Mouse (Mus musculus): ENCODE data around the gene Eepd1.

The Eepd1 gene

DNA sequence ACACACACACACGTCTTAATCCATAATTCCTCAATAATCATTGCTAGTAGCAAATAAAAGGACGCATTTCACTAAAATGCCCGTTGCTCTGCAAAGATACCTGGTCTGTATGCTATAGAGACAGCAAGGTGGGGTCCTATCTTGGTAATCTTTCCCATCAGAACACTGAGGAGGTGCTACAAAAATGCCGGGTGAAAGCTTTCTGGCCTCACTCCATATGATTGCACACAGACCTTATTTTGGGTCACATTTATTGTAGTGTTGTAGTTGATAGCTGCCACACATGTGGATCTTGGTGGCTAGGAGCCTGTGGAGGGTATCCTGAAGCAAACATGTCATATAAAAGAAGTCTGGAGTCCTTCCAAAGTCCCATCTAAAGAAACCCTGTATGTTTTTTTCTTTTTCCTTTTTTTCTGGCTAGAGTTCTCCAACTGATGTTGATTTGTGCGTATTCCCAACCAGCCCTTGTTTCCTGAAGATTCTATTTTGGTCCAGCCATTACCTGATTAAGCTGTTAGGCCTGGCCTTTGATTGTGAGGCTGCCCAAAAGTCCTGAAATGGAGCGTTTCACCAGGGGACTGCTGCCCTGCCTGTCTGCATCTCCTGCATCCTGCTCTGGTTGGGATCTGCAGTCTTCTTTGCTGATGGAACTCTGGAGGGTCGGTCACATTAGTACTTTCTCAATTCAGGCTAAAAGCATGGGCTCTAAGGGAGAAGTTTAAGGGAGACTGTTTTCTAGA lies 8.0 kb downstream of the Eepd1 start:
- DNase-seq (ENCODE audit: extremely low spot score) = no peak

DNA sequence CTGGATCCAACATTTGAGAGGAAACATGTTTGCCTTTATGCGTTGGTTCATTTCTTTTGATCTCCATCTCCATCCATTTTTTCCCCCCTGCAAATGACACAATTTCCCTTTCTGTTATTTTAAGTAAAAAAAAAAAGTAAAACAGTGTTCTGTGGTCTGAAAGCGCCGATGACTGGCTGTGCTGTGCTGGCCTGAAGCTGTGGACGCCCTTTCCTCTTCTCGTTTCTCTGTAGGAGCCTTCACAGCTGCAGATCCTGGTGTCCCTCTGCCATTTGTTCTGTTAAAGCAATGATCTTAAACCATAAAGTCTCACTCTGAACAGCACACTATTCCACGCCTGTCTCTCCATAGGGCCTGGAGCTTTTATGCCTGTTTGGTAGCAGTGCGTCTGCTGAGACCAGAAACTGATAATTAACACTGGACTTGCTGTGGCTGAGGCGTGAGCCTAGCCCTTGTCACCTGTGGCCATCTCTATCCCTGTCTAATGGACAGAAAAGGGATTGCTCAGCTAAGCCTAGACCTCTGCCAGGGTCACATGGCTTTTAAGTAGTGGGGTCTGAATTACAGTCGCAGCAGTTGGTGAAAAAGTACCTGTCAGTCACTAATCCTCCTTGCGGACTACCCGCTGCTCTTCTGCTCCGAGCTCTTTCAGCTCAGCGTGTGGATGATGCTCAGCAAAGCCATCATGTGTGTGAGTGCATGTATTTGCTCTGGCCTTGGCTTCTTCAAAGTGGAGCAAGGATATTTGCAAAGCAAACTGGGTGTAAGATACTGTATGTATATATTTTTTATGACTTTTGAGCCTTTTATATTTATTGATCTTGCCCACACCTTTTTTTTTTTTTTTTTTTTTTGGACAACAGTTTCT lies 9.2 kb downstream of the Eepd1 start:
- DNase-seq (ENCODE audit: extremely low spot score) = no peak

DNA sequence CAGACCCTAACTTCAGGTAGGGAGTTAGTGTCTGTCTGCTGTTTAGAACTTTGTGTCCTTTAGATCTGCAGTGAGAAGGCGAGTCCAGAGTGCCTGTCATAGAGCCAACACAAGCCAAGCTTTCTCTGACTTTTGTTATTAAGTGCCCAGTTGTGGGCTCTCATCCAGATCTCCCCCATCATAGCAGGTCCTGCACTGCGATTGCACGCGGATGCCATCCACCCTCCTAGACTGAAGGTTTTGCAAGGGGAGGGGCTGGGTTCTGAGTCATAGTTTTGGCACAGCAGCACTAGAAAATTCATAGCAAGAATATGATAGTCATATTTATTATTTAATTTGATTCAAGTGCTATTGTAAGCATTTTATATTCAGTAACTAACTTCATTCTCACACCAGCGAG lies 12.6 kb downstream of the Eepd1 start:
- no peak for DNase-seq (ENCODE audit: extremely low spot score)

DNA sequence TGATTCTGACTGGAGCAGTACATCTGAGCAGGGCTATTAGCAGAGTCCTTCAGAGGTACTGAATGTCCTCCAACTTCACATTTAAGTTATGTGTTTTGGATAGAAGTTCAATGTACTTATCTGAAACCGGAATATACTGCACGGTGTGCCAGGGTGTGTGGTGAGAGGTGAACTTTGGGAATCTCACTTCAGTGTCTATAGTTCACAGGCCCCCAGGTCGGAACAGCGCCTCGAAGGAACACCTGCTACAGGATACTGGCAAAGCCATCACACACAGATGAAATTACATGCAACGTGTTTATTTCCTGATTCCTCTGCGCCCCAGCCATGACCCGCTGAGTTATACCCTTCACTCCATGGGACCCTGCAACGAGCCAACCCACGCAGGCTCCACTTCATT lies 14.3 kb downstream of the Eepd1 start:
- no peak for DNase-seq (ENCODE audit: extremely low spot score)

DNA sequence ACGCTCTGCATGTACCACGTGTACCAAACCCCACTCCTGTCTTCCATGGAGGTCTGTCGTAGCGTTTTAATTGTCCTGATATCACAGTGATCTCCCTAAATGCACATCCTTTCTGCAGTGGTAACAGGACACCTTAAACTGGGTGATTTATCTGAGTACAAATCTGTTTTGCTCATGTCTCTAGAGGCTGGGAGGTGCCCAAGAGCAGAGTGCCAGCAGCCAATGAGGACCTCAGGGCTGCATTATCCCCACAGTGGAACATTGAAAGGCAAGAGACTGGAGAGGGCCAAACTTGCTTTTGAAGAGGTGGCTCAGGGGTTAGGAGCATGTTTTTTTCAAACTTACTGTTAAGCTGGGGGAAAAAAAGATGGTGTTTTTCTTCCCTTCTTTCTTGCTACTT lies 14.8 kb downstream of the Eepd1 start:
- no peak for DNase-seq (ENCODE audit: extremely low spot score)

DNA sequence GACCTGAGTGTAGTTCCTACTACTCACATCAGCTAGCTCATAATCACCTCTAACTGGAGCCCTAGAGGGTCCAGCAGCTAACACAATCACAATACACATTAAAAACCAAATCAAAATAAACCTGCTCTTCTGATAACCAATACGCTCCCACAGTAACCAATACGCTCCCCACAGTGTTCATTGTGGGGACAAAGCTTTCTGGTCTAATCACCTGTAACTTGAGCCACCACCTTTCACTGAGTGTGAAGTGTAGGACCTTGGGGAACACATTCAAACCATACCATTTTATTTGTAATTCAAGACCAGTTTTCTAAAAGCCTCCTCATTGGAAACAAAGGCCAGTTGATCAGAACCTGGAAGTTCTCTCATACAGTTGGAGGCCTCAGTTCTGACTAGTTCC lies 15.4 kb downstream of the Eepd1 start:
- DNase-seq (ENCODE audit: extremely low spot score) = no peak

DNA sequence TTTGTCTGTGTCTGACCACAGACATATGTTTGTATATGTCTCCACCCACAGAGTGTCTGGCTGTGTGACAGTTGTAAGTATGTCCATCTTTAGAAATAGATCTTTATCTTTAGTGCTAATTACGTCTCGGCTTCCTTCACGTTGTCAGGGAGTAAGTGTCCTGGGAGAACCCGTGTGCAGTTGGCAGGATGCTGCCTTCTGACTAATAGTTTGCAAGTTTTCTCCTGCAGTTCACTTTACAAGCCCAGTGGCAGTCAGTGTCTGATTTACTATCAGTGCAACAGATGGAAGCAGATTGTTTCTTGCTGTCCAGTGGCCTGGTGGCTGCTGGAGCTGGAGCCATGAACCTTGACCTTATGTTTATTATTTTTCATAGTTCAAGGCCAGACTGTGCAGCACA lies 17.4 kb downstream of the Eepd1 start:
- no peak for DNase-seq (ENCODE audit: extremely low spot score)

DNA sequence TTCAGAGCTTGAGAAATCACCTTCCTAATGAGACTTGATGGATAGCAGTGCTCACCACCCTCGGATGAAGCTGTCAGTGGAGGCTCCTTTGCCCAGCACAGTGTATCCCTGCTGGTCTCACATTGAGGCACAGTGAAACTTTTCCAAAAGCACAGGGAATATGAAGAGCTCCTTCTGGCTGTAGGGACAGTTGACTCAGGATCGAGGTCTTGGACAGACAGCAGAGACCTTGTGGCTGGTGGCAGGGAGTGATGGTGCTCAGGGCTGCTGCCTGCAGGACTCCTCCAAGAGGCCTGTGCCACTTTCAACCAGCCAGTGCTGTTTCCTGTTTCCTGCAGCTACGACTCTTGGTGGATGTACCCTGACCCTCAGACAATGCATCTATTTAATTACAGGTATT lies 18.0 kb downstream of the Eepd1 start:
- DNase-seq (ENCODE audit: extremely low spot score) = no peak

DNA sequence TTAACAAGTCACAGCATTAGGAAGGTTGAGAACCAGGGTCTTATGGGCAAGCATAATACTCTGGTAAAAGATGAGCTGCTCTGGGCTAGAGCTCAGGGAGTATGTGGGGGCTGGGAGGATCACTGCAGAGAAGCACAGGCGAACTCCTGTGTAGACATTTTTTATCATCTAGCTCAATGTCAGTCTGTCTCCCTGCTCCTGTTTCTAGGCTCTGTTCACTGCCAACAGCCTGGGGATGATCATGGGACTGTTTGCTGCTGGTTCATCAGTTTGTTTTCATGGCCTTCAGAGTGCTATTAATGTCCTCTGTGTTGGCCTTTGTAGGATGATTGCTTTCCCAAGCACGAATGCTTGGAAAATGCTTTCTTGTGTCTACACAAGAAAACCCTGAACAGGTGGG lies 18.7 kb downstream of the Eepd1 start:
- no peak for DNase-seq (ENCODE audit: extremely low spot score)

DNA sequence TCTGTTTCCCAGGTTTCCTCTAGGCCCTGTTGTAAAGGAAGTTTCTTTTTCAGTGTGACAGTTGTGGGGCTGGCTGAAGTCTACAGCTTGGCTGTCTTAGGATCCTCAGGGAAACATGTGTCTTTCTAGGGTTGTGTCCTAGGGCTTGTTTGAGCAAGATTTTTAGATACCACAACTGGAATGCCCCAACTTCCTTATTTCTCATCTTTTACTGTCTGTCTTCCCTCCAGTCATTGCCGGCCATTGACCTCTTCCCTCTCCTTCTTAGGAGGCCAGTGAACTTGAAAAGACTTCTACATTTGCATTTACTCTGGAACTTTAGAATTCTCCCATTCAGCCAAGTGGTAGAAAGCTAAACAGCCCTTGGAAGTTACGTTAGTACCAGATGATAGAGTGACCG lies 27.5 kb downstream of the Eepd1 start:
- DNase-seq (ENCODE audit: extremely low spot score) = no peak

DNA sequence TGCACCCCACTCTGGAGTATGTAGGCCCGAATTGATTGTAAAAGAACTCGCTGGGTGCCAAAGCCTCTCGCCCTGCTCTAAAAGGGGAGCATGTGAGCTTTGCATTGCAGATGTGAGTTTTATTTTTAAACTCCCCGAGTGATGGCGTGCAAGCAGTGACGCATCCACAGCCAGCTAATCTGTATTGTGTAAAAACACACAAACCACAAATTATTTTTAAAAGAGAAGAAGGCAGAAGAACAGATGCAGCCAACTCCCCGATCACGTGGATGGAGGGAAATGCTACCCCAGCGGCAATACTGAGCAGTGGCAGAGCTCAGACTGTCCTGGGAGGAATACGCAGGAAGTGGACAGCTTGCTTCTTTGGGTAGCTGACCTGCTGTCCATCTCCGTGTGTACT lies 29.2 kb downstream of the Eepd1 start:
- DNase-seq (ENCODE audit: extremely low spot score) = no peak

DNA sequence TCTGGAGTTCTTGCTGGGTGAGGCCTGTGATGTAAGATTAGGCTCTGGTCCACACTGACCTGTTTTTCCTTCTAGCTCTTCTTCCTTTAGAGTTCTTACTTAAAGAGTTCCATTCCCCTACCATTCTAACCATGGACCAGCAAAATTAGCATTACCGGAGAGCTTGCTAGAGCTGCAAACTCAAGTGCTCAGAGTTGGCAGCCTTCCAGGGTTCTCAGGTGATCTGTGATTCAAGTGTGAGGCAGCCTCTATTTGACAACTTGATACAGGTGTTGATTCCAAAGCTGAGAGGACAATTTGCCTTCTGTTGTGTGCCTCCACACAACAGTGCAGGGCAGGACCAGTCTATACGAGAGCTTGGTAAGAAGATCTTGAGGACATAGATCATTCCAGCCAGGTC lies 31.7 kb downstream of the Eepd1 start:
- no peak for DNase-seq (ENCODE audit: extremely low spot score)

DNA sequence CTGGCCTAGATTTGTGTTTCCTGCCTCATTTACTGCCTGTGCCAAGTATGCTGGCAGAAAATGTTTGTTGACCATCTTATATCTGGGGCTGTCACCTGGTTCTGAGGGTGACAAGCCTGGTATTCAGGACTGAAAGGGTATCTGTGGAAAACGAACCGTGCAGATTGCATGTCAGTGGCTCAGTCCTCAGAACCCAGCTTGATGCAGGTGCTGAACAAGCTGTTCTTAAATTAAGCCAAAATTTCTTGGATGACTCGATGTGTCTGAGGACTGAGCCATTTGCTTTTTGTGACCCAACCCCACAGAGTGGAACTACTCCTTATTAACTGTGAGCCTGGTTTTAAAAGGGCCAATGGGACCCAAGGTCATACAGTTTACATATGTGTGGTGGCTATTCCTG lies 32.2 kb downstream of the Eepd1 start:
- DNase-seq (ENCODE audit: extremely low spot score) = no peak

DNA sequence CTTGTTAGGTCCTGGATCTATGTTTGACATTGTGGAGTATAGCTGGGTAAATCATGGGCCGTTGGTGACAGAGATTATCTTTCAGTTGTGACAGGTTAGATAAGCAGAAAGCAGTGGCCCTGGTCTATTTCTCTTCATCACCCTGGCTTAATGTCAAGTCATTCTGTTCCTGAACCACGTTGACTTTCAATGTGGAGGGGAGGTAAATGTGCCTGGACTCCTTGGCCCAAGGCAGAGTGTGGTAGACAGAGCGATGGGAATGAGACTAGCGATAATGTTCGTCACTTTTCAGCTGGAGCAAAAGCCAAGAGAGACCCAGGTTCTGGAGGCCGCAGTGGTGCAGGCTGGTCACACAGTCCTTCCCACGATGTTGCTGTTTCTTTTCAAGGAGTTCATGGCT lies 35.3 kb downstream of the Eepd1 start:
- no peak for DNase-seq (ENCODE audit: extremely low spot score)

DNA sequence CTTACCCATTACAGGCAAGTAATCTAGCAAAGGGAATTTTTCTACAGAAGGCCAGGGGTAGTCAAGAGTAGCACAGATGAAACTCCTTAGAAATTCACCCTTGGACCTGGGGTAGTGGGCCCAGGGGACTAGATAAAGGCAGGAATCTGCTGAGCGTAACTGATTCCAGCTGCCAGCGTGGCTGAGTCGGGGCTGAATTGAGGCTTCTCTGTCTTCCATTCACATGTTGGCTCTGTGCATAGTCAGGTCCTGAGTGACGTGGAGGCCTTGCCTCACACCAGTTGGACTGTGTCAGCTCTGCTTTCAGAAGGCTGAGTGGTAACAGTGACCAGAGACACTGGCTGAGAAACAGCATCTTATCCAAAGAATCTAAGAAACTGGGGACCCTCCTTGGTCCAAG lies 36.6 kb downstream of the Eepd1 start:
- no peak for DNase-seq (ENCODE audit: extremely low spot score)

DNA sequence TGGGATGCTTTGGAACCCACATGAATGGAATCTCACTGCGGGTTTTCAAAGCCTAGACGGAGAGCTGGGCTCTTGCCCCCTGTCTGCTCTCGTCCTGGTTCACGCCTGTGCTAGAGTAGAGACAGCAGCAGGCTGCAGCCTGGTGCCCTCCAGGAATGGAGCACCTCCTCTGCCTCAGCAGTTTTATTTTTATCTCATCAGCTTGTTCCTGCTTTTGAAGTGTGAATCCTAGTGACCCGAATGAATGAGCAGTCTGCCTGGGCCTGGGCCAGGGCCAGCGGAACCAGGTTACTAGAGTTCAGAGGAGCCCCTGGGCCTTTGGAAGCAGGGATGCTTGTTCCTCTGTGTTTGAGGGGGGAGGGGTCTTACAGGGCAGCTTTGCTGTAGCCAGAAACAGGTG lies 37.8 kb downstream of the Eepd1 start:
- no peak for DNase-seq (ENCODE audit: extremely low spot score)

DNA sequence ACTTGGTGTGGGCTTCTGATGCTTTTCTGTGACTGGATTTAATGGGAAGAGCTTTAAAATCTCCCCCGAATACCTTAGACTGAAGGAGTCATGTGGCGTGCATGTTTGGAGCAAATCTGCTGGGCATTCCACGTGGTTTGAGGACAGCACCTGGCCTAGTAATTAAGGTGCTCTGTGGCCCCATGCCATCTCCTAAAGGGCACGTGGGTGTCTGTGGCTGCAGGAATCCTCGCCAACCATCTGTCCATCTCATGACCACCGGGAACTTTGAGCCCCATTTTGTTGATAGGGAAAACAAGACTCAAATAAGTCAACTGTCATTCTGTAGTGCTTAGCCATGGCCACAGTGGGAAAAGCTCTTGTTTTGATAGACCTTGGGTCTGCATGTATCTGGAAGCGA lies 39.5 kb downstream of the Eepd1 start:
- no peak for DNase-seq (ENCODE audit: extremely low spot score)

DNA sequence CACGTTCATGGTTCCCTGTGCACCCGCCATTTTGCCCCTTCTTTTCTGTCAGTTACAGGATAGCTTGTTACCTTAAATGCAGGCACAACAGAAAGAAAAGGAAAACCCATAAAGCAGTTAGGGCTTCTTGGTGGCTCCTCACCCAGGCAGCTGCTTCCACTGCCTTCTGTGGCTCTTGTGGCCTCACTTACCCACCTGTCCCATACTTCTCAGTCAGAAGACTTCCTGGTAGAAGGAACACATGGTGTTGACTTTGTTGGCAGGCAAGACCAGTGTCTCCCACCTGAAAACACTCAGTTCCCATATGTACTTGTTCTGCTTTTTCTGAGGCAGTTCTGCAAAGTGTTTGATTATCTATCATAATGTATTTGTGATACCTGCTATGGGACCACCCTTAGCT lies 40.5 kb downstream of the Eepd1 start:
- no peak for DNase-seq (ENCODE audit: extremely low spot score)

DNA sequence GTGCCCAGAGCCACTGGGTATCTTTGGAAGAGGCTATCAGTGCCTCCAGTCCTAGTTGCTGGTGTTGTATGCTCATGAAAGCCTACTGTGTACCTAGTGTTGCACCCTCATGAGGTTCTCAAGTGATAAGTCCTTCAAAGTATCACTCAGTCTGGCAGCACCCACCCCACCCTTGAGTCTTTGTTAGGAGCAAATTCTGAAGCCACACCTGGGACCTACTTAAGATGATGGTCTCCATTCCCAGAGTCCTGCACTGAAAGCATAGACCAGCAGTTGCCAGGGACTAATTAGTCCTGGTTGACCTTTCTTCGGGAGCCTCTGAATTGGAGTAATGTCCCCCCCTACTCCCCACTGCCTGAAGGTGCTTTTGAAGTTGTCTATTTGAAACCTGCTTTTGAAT lies 45.2 kb downstream of the Eepd1 start:
- no peak for DNase-seq (ENCODE audit: extremely low spot score)

DNA sequence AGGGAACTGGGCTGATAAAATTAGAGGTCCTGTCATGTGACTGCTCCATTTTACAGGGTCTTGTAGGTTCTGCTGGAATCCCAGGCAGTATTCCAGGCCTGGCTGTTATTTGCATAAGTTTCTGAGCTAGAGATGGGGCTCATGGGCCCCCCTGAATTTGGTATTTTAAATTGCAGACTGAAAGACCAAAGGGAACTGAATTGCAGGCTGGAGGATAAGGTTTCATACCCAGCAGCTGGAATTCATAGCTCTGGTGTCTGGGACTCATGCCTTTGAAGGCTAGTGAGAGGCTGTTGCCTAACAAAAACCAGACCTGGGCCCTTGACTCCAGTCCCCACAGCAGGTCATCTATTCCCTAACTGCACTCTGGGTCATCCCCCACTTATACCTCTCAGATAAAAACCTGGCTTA lies 45.6 kb downstream of the Eepd1 start:
- peak; percentile 47 for DNase-seq (ENCODE audit: extremely low spot score)

DNA sequence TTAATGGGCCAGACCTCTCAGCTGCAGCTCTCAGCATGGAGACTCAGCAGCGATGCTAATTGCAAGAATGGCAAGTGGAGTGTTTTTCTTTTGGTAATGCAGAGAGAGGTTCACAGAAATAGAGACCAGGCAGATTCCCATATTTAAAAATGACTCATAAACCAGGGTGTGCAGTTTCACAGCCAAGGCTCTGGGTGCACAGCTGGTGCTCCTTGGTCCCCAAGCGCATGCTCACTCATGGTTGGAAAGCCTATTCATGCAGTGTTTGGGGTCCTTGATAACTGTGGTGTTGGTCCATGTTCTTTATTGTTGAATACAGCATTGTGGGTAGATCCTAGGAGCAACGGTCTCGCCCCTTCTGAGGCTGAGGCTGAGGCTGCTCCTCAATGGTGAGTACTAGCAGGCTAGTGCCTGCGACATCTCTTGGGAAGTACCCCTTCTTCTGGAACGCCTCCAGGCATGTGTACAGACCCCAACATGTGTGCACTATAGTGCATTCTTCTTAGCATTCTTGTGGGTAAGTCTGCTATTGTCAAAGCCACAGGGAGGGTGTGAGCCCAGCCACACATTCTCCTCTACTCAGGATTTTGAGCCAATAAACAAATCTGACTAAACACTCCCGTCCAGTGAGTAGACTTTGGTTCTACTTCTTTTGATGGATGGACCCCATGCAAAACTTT lies 46.2 kb downstream of the Eepd1 start:
- DNase-seq (ENCODE audit: extremely low spot score) = no peak

DNA sequence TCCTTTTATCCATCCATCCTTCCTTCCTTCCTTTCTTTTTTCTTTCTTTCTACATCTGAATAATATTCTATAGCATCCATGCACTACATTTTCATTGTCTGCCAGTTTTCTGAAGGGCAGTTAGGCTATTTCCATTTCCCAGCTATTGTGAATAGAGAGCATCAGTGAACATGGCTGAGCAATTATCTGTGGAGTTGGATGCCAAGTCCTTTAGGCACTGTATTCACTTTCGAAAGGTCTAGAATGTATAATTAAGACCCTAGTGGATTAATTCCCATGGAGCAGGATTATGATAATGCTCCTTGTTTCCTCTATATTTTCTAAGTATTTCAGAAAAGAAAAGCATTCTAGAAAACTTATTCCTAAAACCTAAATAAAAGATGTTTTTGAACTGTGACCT lies 50.3 kb downstream of the Eepd1 start:
- DNase-seq (ENCODE audit: extremely low spot score) = no peak

DNA sequence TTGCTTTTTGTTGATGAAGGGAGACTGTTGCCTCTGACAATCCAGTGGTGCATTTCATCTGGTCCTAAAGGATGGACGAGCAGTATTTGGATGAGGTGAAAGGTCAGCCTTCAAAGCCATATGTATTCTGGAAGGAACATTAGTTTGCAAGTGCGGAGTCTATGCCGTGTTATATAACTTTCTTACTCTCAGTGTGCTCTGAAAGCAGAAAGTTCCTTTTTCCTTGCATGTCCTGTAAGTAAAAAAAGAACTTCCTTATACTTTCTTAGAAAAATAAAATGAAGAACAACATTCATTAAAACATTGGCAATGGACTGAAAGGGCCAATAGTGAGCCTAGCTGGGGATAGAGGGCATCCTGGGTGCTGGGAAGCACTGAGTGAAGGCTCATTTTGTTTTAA lies 50.8 kb downstream of the Eepd1 start:
- DNase-seq (ENCODE audit: extremely low spot score) = no peak

All from embryo, embryonic 9.5 days (tissue).